In genomic region chr10:78465472-78465871, GRCm38 (mm10) we compare ENCODE assay signal across 8 mouse cellular contexts. TPM values are rescaled to one million over a fixed set of nuclear protein-coding genes. Genes with fewer than 3 reads are reported as not detected.
DNase-seq lines count a peak whose midpoint lies in the region; ATAC-seq and TF ChIP-seq lines count a peak whose summit lies in the region.

No protein-coding gene starts in this region.

- no peak overlapping the region for H3K27ac ChIP-seq in stomach, embryonic 14.5 days (ENCODE audit: low read length)
- H3K27ac ChIP-seq in stomach, postnatal 0 days (replicated peaks): no peak overlapping the region
- H3K27ac ChIP-seq in liver, postnatal 0 days (ENCODE audit: low read depth): peak overlapping the region; percentile 81

- DNase-seq in CD4-positive, CD25-positive, alpha-beta regulatory T cell, adult 2 months (ENCODE audit: low read depth, low spot score): peak; percentile 23
- DNase-seq in stomach, postnatal 0 days (ENCODE audit: low spot score): no peak
- no peak for DNase-seq in liver, postnatal 0 days
- peak; percentile 35 for DNase-seq in thymus, postnatal 4 days
- no peak for DNase-seq in embryo, embryonic 11 days
- DNase-seq in frontal cortex, postnatal 10 days (ENCODE audit: low spot score in 2 of 2): no peak

- 80% methylated on average over 3 of the region's 3 CpGs for WGBS in stomach, embryonic 14.5 days
- WGBS in stomach, postnatal 0 days: 77% methylated on average over 3 of the region's 3 CpGs
- 34% methylated on average over 3 of the region's 3 CpGs for WGBS in liver, postnatal 0 days (ENCODE audit: insufficient replicate concordance)

- no peak overlapping the region for H3K9ac ChIP-seq in stomach, embryonic 14.5 days (replicated peaks; ENCODE audit: low read depth, low read length)
- H3K9ac ChIP-seq in stomach, postnatal 0 days (ENCODE audit: low read length): no peak overlapping the region
- H3K9ac ChIP-seq in liver, postnatal 0 days (replicated peaks): 0 out of 2 replicates have a peak overlapping the region, but pooled peaks have one; percentile 16

- no peak for TF ChIP-seq EP300 in stomach, postnatal 0 days (optimal IDR thresholded peaks at IDR 0.05)
- no peak for TF ChIP-seq EP300 in liver, postnatal 0 days (IDR thresholded peaks at IDR 0.05; ENCODE audit: low read depth)

- no peaks in the 10 kb centered on the region for H3K36me3 ChIP-seq in stomach, embryonic 14.5 days (ENCODE audit: control insufficient read depth, insufficient read depth, low read length)
- no peaks in the 10 kb centered on the region for H3K36me3 ChIP-seq in stomach, postnatal 0 days (ENCODE audit: control insufficient read depth, insufficient read depth, low read length)
- H3K36me3 ChIP-seq in liver, postnatal 0 days (replicated peaks; ENCODE audit: insufficient read depth, low read length): no peaks in the 10 kb centered on the region

- H3K9me3 ChIP-seq in stomach, embryonic 14.5 days (ENCODE audit: control insufficient read depth, low read depth, low read length): no peaks in the 10 kb centered on the region
- no peaks in the 10 kb centered on the region for H3K9me3 ChIP-seq in stomach, postnatal 0 days (ENCODE audit: control insufficient read depth, low read length)
- H3K9me3 ChIP-seq in liver, postnatal 0 days (ENCODE audit: low read length): no peaks in the 10 kb centered on the region

- no peak for ATAC-seq in CD4-positive, CD25-positive, alpha-beta regulatory T cell, adult 4 months
- ATAC-seq in stomach, embryonic 14.5 days (ENCODE audit: insufficient number of reproducible peaks, insufficient read depth, low FRiP score, low read depth): no peak
- no peak for ATAC-seq in stomach, postnatal 0 days (ENCODE audit: low FRiP score, low TSS enrichment)
- no peak; the same call in 1 of the 2 replicates for ATAC-seq in liver, postnatal 0 days

- no peaks in the 10 kb centered on the region for H3K27me3 ChIP-seq in stomach, embryonic 14.5 days (ENCODE audit: control insufficient read depth, insufficient read depth, low read length)
- H3K27me3 ChIP-seq in stomach, postnatal 0 days (ENCODE audit: control insufficient read depth, insufficient read depth, low read length): no peaks in the 10 kb centered on the region
- no peaks in the 10 kb centered on the region for H3K27me3 ChIP-seq in liver, postnatal 0 days (ENCODE audit: insufficient read depth, low read length)

- 0 out of 2 replicates have a peak, but pooled peaks cover 10% of the 10 kb centered on the region for H3K4me1 ChIP-seq in stomach, embryonic 14.5 days (ENCODE audit: control insufficient read depth, insufficient read depth, low read length)
- H3K4me1 ChIP-seq in stomach, postnatal 0 days (replicated peaks; ENCODE audit: control insufficient read depth, insufficient read depth): peaks cover 4% of the 10 kb centered on the region; the same call in 1 of the 2 replicates
- H3K4me1 ChIP-seq in liver, postnatal 0 days (ENCODE audit: insufficient read depth): peaks cover 28% of the 10 kb centered on the region

- peak overlapping the region; percentile 99; the same call in 1 of the 2 replicates for H3K4me2 ChIP-seq in stomach, embryonic 14.5 days (replicated peaks; ENCODE audit: low read depth, low read length)
- H3K4me2 ChIP-seq in stomach, postnatal 0 days (replicated peaks; ENCODE audit: low read depth): no peak overlapping the region
- peak overlapping the region; percentile 99 for H3K4me2 ChIP-seq in liver, postnatal 0 days (ENCODE audit: low read depth, low read length)

- no peak overlapping the region for H3K4me3 ChIP-seq in stomach, embryonic 14.5 days (ENCODE audit: low read depth, low read length)
- no peak overlapping the region for H3K4me3 ChIP-seq in stomach, postnatal 0 days (ENCODE audit: low read depth, low read length)
- H3K4me3 ChIP-seq in liver, postnatal 0 days (ENCODE audit: low read depth, low read length): peak overlapping the region; percentile 73; the same call in 1 of the 2 replicates

- TF ChIP-seq CTCF in stomach, postnatal 0 days (IDR thresholded peaks at IDR 0.05; ENCODE audit: low read depth): no peak
- no peak for TF ChIP-seq CTCF in liver, postnatal 0 days (IDR thresholded peaks at IDR 0.05; ENCODE audit: low read depth)

RNA-seq across cellular contexts. Expression of gene Pdxk, which starts 0.7 kb away (rescaled TPM):
- polyA plus RNA-seq in CD4-positive, CD25-positive, alpha-beta regulatory T cell, adult 4 months (2017; shearing (Covaris generic)): 10 to 100 TPM in 1 of 2 experiments, 1 to 10 TPM in 1; 8.9 to 16.5 TPM
- 6.5 and 7.1 TPM in 2 replicates for polyA plus RNA-seq in stomach, embryonic 14.5 days (2014; fragmentation: Nextera tagmentation; extraction: Ambion mirVana)
- 5.3 and 5.6 TPM in 2 replicates for polyA plus RNA-seq in stomach, postnatal 0 days (2015; fragmentation: Nextera tagmentation; extraction: Ambion mirVana)
- 10.1 and 11.0 TPM in 2 replicates for polyA plus RNA-seq in liver, postnatal 0 days (2015; fragmentation: Nextera tagmentation; extraction: Ambion mirVana)

RNA-seq across cellular contexts. Expression of gene Cstb, which starts 40.0 kb away (rescaled TPM):
- 100 to 1,000 TPM; 146 to 147 TPM for polyA plus RNA-seq in CD4-positive, CD25-positive, alpha-beta regulatory T cell, adult 4 months (2017; shearing (Covaris generic))
- 419 and 443 TPM in 2 replicates for polyA plus RNA-seq in stomach, embryonic 14.5 days (2014; fragmentation: Nextera tagmentation; extraction: Ambion mirVana)
- polyA plus RNA-seq in stomach, postnatal 0 days (2015; fragmentation: Nextera tagmentation; extraction: Ambion mirVana): 636 and 675 TPM in 2 replicates
- polyA plus RNA-seq in liver, postnatal 0 days (2015; fragmentation: Nextera tagmentation; extraction: Ambion mirVana): 177 and 187 TPM in 2 replicates

RNA-seq across cellular contexts. Expression of gene Olfr1358, which starts 51.8 kb away (rescaled TPM):
- polyA plus RNA-seq in CD4-positive, CD25-positive, alpha-beta regulatory T cell, adult 4 months (2017; shearing (Covaris generic)): not detected
- polyA plus RNA-seq in stomach, embryonic 14.5 days (2014; fragmentation: Nextera tagmentation; extraction: Ambion mirVana): not detected in 2 replicates
- polyA plus RNA-seq in stomach, postnatal 0 days (2015; fragmentation: Nextera tagmentation; extraction: Ambion mirVana): not detected in 2 replicates
- polyA plus RNA-seq in liver, postnatal 0 days (2015; fragmentation: Nextera tagmentation; extraction: Ambion mirVana): 0.09 TPM in 1 of 2 replicates, not detected in the other

RNA-seq across cellular contexts. Expression of gene Rrp1, which starts 52.6 kb away (rescaled TPM):
- polyA plus RNA-seq in CD4-positive, CD25-positive, alpha-beta regulatory T cell, adult 4 months (2017; shearing (Covaris generic)): 100 to 1,000 TPM; 107 to 148 TPM
- 213 and 240 TPM in 2 replicates for polyA plus RNA-seq in stomach, embryonic 14.5 days (2014; fragmentation: Nextera tagmentation; extraction: Ambion mirVana)
- 148 TPM in 2 replicates for polyA plus RNA-seq in stomach, postnatal 0 days (2015; fragmentation: Nextera tagmentation; extraction: Ambion mirVana)
- 93.5 and 95.5 TPM in 2 replicates for polyA plus RNA-seq in liver, postnatal 0 days (2015; fragmentation: Nextera tagmentation; extraction: Ambion mirVana)

Comparison
In these comparisons a context has a peak if more than half of its experiments do, and no peak if none do; other contexts are left out.
1. DNase-seq: peak in CD4-positive, CD25-positive, alpha-beta regulatory T cell, adult 2 months (single experiment) and thymus, postnatal 4 days (single experiment); none in stomach, postnatal 0 days (single experiment), liver, postnatal 0 days (single experiment), embryo, embryonic 11 days (single experiment) and frontal cortex, postnatal 10 days (0 of 2).